Mouse (Mus musculus): ENCODE results near the gene Orc5.

DNA sequence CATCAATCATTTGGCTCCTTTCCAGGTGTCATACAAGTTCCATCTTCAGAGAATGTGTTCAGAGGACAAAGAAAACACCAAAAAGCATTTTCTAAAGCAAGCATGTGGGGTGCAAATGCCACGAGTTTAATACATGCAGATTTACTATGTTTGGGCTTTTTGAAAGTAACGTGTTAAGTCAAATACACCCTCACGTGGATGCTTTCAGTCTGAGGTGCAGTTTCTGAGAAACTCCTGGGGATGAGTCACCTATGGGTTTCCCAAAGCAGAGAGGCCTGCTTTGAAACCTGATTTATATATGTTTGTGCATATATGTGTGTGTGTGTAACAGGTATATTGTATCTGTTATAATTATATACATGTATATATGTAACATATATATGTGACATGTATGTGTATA, 98.5 kb downstream of the Orc5 start:
- TF ChIP-seq CTCF (IDR thresholded peaks at IDR 0.05; ENCODE audit: borderline replicate concordance, extremely low read depth, insufficient read depth, insufficient read length) = no peak
- no peak for TF ChIP-seq POLR2A (IDR thresholded peaks at IDR 0.05; ENCODE audit: borderline replicate concordance, extremely low read depth, insufficient read depth, insufficient read length, poor library complexity, severe bottlenecking)

Measured in brain, embryonic 14.5 days (tissue).